Mouse (Mus musculus): ENCODE data around the gene Gm21974.
"Not testable (repeated sequence)": the region's sequence is repeated elsewhere in the genome, so short reads cannot be mapped to it uniquely, and the experiment has no call there.

The Gm21974 gene

DNA sequence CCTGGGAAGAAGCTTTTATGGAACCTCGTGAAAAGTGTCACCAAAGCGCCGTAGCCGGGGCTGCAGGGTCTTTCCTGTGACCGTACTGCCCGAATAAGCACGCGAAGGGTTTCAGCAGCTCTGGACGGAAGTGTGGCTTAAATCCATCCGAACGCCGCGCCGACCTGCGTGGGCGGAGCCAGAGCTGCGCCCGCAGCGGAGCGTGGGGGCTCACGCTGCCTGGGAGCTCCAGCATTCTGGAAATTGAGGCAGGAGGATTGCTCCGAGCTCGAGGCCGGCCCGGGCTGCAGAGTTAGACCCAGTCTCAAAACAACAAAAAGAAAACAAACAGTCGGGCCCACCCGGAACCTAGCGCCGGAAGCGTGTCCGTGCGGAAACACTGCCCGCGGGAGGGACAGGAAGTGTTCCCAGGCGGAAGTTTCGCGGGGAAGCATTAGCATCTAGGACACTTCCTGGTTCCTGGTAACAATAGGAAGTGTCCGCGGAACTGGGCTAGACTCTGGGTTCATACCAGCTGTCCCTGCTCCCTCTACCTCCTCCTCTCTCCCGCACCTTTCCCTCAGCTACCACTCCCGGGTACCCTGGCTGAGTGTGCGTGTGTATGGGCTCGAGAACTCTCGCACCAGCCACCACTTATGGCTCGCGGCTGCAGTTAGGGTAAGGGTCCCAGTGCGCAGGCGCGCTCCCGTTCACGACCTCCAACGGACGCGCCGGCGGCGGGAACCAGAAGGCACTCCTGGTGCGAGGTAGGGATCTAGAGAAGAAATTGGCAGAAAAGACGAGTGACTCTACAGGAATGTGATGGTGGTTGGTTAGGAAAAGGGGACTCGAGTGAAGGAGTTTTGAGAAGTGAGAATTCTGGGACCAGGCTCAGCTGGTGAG, 18.5 kb downstream of the Gm21974 start, which contains the start of gene Zfp668:
Zfp668 (minus strand) TSS at position 362 of the 882 bp plus-strand sequence.
- DNase-seq (ENCODE audit: low read depth): peak; percentile 92

DNA sequence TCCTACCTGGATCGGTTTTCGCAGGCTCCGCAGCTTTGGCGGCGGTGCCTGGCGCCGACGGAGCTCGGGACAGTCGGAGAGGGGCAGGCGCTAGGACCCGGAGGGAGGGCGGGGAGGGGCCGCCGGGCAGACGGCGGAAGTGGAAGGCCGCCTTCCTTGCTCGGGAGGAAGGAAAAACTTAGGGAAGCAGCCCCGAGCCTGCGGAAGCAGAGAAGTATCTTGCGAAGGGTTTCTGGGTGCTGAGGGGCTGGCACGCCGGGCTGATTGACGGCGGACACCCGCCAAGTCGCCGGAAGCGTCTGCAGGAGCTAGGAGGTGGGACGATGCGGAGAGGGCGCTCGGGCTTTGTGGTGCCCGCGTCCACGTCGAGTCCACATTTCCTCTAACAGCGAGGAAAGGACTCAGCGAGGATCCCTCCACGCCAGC, 19.2 kb downstream of the Gm21974 start, which contains the start of gene Zfp646:
Zfp646 (plus strand) TSS at position 181 of the 426 bp plus-strand sequence.
- DNase-seq (ENCODE audit: low read depth): peak; percentile 83

DNA sequence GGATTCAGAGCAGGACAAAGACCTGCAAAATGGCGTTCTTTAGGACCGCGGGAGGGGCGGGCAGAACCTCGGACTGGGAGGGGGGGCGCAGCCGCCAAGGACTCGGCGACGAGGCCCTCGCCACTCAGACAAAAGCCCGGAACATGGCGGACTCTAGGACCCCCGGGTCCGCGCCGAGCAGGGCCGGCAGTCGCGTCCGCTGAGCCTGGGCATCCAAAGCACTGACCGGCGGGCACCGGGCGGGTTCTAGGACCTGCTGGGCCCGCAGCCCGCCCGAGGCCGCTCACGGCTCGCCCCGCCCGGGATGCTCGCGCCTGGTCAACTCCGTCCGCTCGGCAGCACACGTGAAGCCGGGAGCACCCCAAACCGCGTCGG, 19.6 kb downstream of the Gm21974 start:
- DNase-seq (ENCODE audit: low read depth): peak; percentile 92

DNA sequence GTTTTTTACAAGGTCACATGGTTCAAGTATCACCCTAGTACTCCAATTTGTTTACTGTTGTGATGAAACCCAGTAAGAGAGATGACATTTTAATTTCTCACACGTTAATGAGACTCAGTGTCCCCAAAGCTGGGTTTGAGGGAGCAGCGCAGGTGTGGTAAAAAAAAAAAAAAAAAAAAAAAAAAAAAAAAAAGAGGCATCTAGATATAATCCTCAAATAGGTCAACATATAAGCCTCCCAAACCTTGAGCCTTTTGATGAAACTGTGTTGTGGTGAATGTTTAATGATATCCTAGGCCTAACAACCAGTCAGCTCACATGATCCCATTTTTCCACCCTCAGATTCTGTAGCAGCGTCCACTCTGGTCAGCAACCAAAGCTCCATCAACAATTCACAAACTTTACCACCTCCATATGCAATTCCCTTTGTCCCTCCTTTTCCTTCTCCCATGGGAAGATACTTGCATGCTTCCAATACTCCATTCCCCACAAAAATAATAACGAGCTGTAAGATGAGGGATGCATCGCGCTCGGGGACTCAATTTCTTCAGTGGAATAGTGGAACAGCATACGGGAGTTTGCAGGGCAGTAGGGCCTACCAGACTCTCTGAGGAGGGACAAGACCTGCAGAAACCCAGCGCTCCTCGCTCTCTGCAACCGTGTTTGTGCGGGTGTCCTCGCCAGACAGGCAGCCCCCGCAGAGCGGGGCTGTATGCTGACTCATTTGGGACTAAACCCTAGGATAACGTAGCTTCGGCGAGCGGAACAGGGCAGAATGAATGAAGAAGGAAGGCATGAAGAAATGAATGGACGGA, 20.2 kb downstream of the Gm21974 start:
- DNase-seq (ENCODE audit: low read depth): no peak

DNA sequence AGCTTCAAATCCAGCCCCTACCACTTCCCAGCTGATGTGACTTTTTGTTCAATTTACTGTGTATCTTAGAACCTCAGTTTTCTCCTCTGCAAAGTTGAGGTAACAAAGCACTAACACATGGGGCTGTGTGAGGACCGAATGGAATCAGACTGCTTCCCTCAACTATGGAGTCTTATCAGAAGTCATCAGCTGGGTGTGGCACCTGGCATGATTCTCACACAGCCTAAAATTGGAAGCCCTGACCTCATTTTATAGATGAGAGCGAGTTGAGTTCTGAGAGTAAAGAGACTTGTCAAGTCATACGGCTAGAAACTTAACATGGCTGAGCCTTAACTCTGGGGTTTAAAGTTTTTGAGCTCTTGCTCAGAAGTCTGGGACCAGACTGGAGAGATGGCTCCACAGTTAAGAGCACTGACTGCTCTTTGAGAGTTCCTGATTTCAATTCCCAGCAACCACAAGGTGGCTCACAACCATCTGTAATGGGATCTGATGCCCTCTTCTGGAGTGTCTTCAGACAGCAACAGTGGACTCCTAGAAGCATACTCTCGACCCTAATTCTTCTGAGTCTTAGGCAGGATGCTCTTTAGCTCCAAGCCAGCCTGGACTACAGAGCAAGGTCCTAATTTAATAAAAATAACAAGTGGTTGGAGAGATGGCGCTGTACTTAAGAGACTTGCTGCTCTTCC, 25.0 kb downstream of the Gm21974 start:
- DNase-seq (ENCODE audit: low read depth): peak; percentile 17

DNA sequence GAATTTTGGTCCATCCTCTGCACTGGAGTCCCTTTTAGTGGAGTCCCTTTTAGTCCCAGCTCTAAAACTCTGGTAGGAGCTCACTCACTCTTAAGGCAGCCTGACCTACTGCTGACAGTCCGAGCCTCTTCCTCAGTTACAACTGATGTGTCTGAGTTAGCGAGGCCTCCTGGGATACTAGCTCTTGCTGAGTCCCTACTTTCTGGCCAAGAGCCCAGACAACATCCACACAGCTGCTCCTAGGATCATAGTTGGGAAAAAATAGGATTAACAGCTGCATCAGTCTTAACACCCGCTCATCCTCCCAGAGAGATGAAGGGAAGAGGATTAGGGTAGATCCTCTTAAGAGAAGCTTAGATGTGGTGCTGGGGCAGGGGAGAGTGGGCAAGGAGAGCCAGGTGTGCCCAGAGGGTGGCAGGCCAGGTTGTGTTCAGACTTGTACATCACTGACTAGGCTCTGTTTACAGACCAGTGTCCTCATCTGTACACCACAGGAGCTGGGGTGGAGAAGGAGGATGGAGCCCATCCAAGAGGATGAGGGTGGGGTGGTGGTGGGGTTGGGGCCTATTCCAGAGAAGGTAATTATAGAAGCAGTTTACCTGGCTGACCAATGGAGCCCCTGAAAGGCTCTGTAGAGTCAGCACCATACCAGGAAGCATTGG, 26.0 kb downstream of the Gm21974 start:
- DNase-seq (ENCODE audit: low read depth): peak; percentile 45

DNA sequence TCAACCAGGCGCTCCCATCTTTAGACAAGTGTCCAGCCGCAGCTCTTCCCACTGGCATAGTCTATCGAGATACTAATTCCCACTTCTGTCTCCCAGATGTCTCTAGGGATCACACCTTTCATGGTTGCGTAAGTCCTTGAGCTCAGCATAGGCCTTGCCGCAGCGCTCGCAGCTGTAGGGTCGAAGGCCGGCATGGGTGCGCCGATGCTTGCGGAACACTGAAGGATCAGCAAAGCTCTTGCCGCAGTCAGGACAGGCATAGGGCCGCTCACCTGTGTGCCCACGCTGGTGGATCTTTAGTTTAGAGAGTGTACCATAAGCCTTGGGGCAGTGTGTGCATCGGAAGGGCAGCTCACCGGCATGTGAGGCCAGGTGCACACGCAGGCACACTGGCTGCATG, 27.6 kb downstream of the Gm21974 start:
- DNase-seq (ENCODE audit: low read depth): no peak

DNA sequence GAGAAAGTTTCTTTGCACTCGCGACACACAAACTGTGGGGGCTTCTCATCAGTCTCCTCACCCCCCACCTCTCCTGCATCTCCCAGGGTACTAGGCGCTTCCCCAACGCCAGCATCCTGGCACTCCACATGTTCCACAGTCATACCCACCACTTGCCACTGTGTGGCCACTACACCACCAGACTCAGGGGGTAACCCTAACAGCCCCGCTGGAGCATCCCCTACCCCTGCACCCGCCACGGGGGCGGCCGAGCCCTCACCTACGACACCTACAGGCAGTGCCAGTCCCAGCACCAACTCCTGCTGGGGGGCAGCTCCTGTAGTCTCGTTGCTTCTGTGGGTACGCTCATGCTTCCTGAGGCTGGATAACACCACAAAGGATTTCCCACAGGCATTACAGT, 28.8 kb downstream of the Gm21974 start:
- no peak for DNase-seq (ENCODE audit: low read depth)

DNA sequence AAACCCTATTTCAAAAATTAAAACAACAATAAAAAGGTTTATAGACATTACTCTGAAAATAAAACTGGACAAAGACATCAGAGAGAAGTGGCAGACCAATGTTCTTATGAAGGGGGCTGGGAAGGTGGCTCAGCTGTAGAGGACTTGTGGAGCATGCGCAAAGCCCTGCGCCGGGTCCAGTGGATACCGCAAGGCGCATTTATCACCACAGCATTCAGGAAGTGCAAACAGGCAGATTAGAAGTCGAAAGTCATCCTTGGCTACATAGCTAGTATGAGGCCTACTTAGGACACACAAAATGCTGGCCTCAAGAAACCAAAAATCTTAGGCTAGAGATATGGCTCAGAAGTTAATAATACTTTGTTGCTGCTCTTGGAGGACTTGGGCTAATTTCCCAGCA, 37.0 kb downstream of the Gm21974 start:
- DNase-seq (ENCODE audit: low read depth): no peak

DNA sequence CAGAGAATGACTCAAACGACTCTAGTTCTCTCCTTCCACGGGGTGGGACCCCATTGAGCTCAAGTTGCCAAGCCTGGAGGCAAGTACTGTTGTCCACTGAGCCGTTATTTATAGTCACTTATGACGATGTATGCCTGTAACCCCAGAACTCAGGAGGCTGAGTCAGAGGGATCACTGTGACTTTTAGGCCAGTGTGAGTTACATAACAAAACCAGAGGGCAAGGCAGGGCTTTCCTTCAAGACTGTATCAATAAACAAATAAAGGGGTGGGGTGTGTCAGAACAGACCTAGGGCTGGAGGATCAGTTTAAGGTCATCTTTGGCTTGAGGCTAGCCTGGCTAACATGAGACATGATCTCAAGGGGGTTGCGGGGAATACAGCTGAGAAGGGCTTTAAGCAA, 44.3 kb downstream of the Gm21974 start:
- peak; percentile 86 for DNase-seq (ENCODE audit: low read depth)

DNA sequence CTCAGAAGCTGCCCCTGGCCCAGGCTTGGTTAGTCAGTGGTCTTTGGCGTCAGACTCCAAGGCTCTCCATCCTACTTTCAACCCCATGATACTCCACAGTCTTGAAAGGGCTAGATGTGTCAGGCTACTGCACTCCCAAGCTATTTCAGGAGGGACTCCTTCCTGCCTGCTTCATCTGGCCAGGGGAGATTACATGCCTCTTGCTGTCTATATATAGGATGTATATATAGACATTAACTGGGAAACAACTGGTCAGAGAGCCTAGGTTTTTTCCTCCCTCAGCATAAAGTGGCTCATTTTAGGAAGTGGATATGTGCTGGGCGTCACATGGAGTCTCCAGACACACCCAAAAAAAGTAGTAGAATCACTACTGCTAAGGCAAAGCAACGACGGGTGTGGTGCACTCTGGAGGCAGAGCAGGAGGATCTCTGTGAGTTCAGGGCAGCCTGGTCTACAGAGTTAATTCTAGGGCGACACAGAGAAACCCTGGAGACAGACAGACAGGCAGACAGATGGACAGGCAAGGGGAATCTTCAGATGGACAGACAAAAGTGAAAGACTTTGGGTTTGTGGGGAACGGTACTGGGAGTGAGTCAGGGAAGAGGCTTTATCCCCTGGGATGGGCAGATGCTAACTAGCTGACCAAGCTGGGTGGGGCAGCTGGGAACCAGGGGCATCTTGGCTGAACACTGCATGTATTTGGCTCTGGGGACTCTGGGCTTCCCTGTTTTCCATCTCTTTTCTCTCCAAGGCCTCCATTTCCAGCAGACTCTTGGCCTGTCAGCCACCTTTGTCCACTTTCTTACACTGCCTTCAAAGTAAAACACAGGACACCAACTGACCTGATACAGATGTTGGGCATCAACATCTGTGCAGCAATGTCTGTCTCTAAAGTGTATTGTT, 45.0 kb downstream of the Gm21974 start:
- DNase-seq (ENCODE audit: low read depth): peak; percentile 67

DNA sequence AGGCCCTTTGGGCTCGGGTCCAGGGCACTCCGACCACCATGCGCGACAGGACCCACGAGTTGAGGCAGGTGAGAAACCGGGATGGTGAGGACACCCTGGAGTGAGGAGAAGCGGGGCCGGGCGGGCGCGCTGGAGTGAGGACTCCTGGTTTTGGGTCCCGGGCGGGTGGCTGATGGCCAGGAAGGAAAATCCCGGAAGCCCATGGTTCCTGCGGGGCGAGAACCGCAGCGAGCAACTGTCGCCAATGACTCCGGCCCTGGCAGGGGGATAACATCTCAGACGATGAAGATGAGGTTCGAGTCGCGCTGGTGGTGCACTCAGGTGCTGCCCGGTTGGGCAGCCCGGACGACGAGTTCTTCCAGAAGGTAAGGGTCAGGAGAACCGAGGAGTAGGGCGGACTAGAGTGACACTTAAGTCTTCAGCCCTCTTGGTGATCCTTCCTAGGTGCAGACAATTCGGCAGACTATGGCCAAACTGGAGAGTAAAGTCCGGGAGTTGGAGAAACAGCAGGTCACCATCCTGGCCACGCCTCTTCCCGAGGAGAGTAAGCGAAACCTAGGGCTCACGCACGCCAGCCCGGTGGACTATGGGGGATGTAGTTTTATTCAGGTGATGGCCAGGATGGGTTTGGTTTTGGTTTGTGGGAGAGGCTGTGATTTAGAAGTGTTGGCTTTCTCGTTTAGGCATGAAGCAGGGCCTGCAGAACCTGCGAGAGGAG, 53.1 kb downstream of the Gm21974 start:
- peak; percentile 89 for DNase-seq (ENCODE audit: low read depth)

DNA sequence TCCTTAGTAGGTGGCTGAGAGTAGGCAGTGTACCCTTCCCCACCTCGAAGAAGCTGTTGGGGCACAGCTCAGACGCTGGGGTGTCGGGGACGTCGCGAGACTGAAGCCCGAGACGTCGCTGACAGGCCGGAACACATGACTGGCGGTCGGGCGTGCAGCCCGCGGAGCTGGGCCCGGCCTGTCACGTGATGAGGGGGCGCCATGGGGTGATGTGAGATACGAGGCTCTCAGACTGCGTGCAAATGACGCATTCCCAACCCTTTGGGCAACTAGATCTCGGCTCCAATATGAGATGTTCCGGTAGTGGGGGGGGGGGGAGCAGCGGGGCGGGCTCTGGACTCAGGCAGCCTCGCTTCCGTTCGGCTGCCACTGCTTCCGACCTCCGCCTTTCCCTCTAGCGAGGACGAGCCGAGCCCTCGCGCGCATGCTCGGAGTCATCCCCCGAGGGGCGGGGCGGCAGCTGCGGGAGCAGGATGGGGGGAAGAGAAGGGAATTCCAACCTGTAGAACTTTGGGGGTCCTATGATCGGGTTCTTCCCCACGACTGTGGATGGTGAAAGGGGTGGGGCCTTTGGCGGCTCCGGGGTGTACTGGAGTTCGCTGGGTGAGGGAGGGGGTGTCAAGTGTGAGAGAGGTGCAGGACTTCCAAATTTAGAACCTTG, 53.8 kb downstream of the Gm21974 start:
- DNase-seq (ENCODE audit: low read depth): peak; percentile 96

DNA sequence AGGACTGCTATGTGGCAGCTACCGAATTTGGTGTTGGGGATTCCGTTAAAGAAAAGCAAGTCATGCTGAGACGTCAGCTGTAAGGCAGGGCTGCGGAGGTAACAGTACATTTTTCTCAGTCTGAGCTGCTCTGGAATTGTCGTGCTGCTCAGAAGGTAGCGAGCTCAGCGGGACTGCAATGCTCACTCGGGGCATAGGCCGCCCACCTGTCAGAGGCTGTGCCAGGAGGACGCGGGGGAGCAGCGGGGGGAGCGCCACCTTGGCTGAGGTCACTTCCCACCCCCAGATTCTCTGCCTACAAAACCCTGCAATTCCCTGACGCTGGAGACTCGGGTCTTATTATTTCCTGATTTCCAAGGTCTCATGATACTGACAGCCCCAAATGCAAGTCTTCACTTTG, 54.4 kb downstream of the Gm21974 start:
- no peak for DNase-seq (ENCODE audit: low read depth)

DNA sequence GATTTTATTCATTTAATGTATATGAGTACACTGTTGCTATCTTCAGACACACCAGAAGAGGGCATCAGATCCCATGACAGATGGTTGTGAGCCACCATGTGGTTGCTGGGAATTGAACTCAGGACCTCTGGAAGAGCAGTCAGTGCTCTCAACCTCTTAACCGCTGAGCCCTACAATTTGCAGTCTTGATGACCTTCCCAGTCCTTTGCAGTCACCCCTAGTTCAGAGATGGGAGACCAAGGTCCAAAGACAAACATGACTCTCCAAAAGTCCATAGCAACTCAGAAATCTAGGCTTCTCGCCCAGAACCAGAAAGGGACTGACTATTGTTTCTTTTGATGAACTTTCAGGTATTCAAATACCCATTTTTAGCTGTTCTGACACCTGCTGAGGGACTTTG, 55.2 kb downstream of the Gm21974 start:
- not testable (repeated sequence) for DNase-seq (ENCODE audit: low read depth)

DNA sequence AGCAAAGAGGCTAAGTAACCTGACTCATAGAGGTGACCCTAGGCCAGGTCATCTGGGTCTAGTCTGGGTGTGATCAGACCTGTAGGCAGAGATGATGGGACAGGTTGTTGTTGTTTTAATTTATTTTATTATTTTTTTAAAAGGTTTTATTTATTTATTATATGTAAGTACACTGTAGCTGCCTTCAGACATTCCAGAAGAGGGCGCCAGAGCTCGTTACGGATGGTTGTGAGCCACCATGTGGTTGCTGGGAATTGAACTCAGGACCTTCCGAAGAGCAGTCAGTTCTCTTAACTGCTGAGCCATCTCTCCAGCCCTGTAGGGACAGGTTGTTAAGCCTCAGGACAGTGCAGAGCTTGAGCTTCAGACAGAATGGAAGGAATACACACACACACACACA, 57.4 kb downstream of the Gm21974 start:
- not testable (repeated sequence) for DNase-seq (ENCODE audit: low read depth)

DNA sequence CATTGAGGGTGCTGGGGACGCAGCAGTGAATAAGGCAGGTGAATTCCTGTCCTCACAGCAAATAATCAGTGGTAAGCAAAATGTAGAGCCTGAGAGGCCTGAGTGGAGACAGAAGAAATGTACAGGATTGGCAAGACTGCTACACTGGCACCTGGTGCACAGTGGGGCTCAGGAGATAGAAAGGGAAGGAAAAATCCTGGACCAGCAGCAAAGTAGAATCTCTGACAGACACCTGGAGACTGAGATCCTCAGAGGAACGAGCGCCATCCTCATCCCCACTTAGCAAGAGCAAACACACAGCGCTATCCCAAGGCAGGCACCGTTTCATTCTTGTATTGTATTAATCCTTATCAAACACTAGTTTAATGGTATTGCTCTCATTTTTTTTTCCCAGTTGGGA, 57.8 kb downstream of the Gm21974 start:
- no peak for DNase-seq (ENCODE audit: low read depth)

All from NIH3T3 (cell line).